Mouse (Mus musculus) c-Kit-positive CD71-positive TER-119-negative erythroid progenitor cells, embryonic 14.5 days (primary cell): ENCODE results near the gene Helt.
"Not testable (repeated sequence)": the region's sequence is repeated elsewhere in the genome, so short reads cannot be mapped to it uniquely, and the experiment has no call there.

Source experiments
- DNase-seq: peaks from one replicate; pipeline ENCODE4 v3.0.0-alpha.2; 2013; ENCODE audit warnings: low read depth

Gene Helt

GRCm38 (mm10) chr8:46296551-46296950 lies 2.1 kb upstream of the Helt start:
- DNase-seq = no peak

DNA sequence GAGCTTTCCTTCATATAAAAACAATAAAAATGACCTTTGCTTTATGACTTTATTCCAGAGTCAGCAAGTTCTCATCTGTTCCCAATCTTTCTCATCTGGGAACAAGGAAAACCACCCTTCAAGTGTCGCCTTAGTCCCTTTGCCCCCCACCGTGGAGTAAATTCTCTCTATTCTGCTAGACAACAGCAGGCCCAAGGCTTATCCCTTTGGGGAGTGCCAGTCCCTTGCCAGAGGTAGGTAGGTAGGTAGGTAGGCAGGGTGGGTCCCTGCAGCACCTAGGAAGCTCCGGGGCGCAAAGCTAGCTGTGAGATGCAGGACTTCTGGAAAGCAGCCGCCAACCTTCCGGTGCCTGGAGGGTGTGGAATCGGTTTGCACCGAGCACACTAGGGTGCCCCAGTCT lies 1.5 kb upstream of the Helt start:
- no peak for DNase-seq

DNA sequence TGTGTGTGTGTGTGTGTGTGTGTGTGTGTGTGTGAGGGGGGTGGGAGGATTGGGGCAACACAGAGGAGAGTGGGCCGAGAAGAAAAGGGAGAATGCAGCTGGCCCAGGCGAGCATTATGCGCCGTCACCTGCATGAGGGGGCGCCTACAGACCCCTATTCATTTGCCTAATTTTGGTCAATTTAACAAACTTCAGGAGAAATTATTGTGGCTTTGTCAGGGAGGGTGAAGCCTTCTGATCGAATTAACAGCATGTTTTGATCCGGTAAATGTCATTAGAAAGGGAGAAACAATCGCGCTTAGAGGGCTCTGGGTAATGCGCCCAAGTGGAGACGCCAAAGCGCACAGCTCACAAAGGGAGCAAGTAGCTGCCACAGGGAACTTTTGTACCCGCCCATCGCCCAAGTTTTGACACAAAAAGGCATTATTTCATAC lies 647 bp upstream of the Helt start:
- DNase-seq = no peak

GRCm38 (mm10) chr8:46293741-46294151 lies 725 bp downstream of the Helt start:
- no peak for DNase-seq

GRCm38 (mm10) chr8:46293201-46293600 lies 1.3 kb downstream of the Helt start:
- no peak for DNase-seq

GRCm38 (mm10) chr8:46291931-46292675 lies 2.4 kb downstream of the Helt start:
- DNase-seq = no peak

DNA sequence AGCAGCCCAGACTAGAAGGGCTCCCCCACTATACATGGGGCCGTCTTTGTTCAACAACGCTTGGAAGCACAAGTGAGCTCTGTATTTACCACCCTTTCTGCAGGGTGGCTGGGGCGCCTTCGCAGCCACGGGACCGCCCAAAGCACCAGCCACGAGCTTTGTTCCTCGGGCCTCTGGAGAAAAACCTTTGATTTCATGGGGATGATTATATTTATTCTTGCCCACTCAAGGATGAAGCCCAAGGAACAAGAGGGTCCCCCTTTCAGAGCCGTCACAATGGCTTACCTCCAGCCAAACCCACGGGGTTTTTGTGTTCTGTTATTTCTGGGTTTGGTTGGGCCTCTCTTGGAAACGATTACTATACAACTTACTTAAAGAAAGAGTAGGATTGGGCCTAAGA lies 5.2 kb downstream of the Helt start:
- no peak for DNase-seq

DNA sequence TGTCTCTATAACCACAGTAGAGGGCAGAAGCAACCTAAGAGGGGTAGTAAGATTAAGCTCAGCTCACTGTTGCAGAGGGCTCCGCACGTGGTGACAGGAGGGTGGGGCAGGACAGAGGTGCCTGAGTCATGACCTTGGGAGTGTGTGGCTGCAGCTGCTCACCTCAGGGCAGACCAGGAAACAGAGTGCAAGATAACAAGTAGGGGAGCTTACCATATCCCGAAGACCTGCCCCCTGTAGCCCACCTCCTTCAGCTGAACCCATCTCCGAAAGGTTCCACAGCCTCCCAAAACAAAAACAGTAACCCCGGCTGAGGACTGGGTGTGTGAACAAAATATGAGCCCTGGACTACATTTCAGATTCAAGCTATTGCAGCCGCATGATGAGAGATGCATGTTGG lies 6.5 kb downstream of the Helt start:
- DNase-seq = no peak

- DNase-seq = no peak
These were observed 8.5 kb downstream of the Helt start for GRCm38 (mm10) chr8:46285980-46286379.

DNA sequence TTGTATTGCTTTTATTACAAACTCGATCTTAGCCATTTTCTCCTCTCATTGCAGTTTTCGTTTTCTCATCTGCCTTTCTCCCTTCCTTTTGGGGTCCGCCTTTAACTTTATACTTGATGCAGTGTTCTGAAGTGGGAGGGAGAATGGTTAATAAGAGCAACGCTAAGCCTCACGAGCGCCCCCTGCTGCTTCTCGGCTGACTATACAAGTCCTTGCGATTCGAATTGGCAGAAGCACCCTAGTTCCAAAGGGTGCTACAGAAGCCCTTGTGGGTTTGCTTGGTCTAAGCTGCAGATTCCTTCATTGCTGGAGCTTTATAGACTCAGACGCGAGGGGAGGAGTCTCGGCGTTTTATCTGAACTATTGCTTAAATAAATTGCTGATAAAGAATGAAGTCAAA lies 12.9 kb downstream of the Helt start:
- peak; percentile 50 for DNase-seq

- no peak for DNase-seq
These were observed 17.5 kb downstream of the Helt start for GRCm38 (mm10) chr8:46276939-46277338.

DNA sequence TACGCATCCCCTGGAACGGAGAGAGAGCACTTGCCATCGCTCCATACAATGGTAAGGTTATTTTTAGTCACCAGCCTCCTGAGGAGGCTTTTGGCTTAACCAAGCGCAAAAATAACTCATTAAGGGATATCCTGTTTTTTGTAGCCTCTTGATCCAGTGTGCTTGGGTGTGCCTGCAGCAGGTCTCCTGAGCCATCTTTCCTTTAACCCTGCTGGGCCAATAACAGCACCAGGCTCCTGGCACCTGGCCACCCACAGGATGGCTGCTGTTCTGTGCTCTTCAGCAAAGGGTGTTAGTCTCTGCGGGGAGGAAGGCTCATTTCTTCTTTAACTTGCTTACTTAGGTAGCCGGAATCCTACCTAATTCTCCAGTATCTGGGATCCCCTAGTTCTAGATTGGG lies 23.7 kb downstream of the Helt start:
- DNase-seq = no peak

- no peak for DNase-seq
These were observed 24.3 kb downstream of the Helt start for GRCm38 (mm10) chr8:46270147-46270546.

- no peak for DNase-seq
These were observed 27.7 kb downstream of the Helt start for GRCm38 (mm10) chr8:46266801-46267200.

DNA sequence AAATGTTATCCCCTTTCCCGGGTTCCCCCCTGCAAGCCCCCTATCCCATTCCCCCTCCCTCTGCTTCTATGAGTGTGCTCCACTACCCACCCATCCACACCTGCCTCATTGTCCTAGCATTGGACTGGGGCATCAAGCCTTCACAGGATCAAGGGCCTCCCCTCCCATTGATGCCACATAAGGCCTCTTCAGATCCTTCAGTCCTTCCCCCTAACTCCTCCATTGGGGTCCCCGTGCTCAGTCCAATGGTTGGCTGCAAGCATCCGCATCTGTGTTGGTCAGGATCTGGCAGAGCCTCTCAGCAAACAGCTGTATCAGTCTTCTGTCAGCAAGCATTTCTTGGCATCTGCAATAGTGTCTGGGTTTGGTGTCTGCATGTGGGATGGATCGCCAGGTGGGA lies 30.3 kb downstream of the Helt start:
- not testable (repeated sequence) for DNase-seq

GRCm38 (mm10) chr8:46257921-46258682 lies 36.4 kb downstream of the Helt start:
- DNase-seq = no peak

DNA sequence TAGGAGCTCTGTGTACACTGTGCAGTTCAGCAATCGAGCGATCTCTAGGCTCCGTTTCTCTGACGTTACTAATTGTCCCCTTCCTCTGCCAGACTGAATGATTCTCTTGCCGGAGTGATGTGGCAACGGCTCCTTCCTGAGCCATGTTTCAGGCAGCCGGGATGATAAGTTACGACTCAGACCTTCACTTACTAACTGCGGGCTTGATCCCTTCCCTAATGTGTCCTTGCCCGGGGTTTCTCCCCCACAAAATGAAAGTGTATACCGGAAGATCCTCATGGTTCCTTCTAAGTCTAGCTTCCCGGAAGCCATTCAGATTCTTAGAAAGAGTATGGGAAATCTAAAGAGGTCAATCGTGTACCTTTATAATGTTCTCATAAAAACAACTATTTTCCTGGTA lies 42.0 kb downstream of the Helt start:
- DNase-seq = no peak

GRCm38 (mm10) chr8:46251561-46251960 lies 42.9 kb downstream of the Helt start:
- DNase-seq = no peak

GRCm38 (mm10) chr8:46246346-46246745 lies 48.1 kb downstream of the Helt start:
- DNase-seq = no peak

GRCm38 (mm10) chr8:46242946-46243345 lies 51.5 kb downstream of the Helt start:
- DNase-seq = no peak
